Mouse (Mus musculus) liver (tissue): ENCODE data around the gene Bpifc.

Experiments used
- DNase-seq: peaks from one replicate; pipeline ENCODE4 v3.0.0-alpha.2; 2020; ENCODE audit warnings: mixed read lengths

Bpifc gene

GRCm38 (mm10) chr10:86011781-86012180 lies at the start of gene Bpifc:
Bpifc (minus strand) TSS chr10:86011895.
- no peak for DNase-seq

- DNase-seq = no peak
Observed at GRCm38 (mm10) chr10:86060267-86060666, 48.6 kb upstream of the Bpifc start.

- no peak for DNase-seq
Observed at GRCm38 (mm10) chr10:86057712-86058111, 46.0 kb upstream of the Bpifc start.

- DNase-seq = no peak
Observed at GRCm38 (mm10) chr10:86057286-86057685, 45.6 kb upstream of the Bpifc start.

GRCm38 (mm10) chr10:86056297-86056903 lies 44.7 kb upstream of the Bpifc start:
- no peak for DNase-seq

- DNase-seq = peak; percentile 46
Observed at GRCm38 (mm10) chr10:86052818-86053522, 41.3 kb upstream of the Bpifc start.

GRCm38 (mm10) chr10:86050522-86050921 lies 38.8 kb upstream of the Bpifc start:
- no peak for DNase-seq

- no peak for DNase-seq
Observed at GRCm38 (mm10) chr10:86047786-86048185, 36.1 kb upstream of the Bpifc start.

GRCm38 (mm10) chr10:86046371-86046770 lies 34.7 kb upstream of the Bpifc start:
- DNase-seq = peak; percentile 0

GRCm38 (mm10) chr10:86044066-86044465 lies 32.4 kb upstream of the Bpifc start:
- DNase-seq = no peak

GRCm38 (mm10) chr10:86043651-86044050 lies 32.0 kb upstream of the Bpifc start:
- no peak for DNase-seq

- DNase-seq = no peak
Observed at GRCm38 (mm10) chr10:86034007-86034728, 22.5 kb upstream of the Bpifc start.

- DNase-seq = no peak
Observed at GRCm38 (mm10) chr10:86032517-86032916, 20.8 kb upstream of the Bpifc start.

- DNase-seq = no peak
Observed at GRCm38 (mm10) chr10:86030743-86031142, 19.0 kb upstream of the Bpifc start.

GRCm38 (mm10) chr10:86026807-86027206 lies 15.1 kb upstream of the Bpifc start:
- peak; percentile 36 for DNase-seq

- no peak for DNase-seq
Observed at GRCm38 (mm10) chr10:86026354-86026753, 14.7 kb upstream of the Bpifc start.

GRCm38 (mm10) chr10:86025906-86026305 lies 14.2 kb upstream of the Bpifc start:
- peak; percentile 33 for DNase-seq

GRCm38 (mm10) chr10:86023149-86023548 lies 11.5 kb upstream of the Bpifc start:
- DNase-seq = no peak

GRCm38 (mm10) chr10:86022474-86022816 lies 10.8 kb upstream of the Bpifc start:
- DNase-seq = no peak

- DNase-seq = peak; percentile 94
Observed at GRCm38 (mm10) chr10:86021749-86022473, 10.2 kb upstream of the Bpifc start, which contains the start of gene Fbxo7. Fbxo7 (plus strand) TSS chr10:86021972.

GRCm38 (mm10) chr10:86021408-86021748 lies 9.7 kb upstream of the Bpifc start:
- no peak for DNase-seq

- no peak for DNase-seq
Observed at GRCm38 (mm10) chr10:86018813-86019212, 7.1 kb upstream of the Bpifc start.

- no peak for DNase-seq
Observed at GRCm38 (mm10) chr10:86017781-86018180, 6.1 kb upstream of the Bpifc start.
